Mouse (Mus musculus): ENCODE results near the gene Smdt1.

GRCm38 (mm10) chr15:82372991-82373390 is 34.2 kb downstream of the Smdt1 start:
- no peak for TF ChIP-seq GATA1 (IDR thresholded peaks at IDR 0.05; ENCODE audit: borderline replicate concordance, low read length)
- TF ChIP-seq FLI1 (IDR thresholded peaks at IDR 0.05; ENCODE audit: low read length), result no peak
